Mouse (Mus musculus): ENCODE data around the gene Agbl1. TPM values are rescaled to one million over a fixed set of nuclear protein-coding genes. Genes with fewer than 3 reads are reported as not detected.
A peak's percentile ranks its signal among the peaks of the same experiment; 100 is the strongest.

Gene Agbl1
- polyA plus RNA-seq, 1 experiment from 2014 or later: 0.18 TPM

DNA sequence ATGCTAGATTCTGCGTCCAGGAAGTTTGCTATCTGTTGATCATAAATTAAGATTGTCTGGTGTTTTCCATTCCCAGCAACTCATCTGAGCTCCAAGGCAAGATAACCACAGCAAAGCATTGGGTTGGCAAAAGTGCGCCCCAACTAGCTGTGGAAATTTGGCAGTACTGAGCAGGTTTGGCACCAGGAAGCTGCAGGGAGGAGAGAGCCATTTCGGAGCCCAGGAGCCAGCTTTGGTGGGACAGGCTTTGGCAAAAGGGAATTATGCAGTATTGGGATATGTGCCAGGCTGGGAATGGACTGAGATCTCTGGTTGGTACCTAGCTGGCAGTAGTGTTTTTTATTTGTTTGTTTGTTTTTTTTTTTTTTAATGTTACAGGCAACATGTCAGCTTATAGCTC, 612.5 kb downstream of the Agbl1 start:
- H3K9me3 ChIP-seq: no peaks in the 10 kb centered on the region
- H3K4me3 ChIP-seq: no peak overlapping the region
- no peaks in the 10 kb centered on the region for H3K4me1 ChIP-seq
- no peak overlapping the region for H3K4me2 ChIP-seq
- no peaks in the 10 kb centered on the region for H3K36me3 ChIP-seq
- no peak overlapping the region for H3K27ac ChIP-seq
- H3K9ac ChIP-seq: no peak overlapping the region
- no peak for ATAC-seq (ENCODE audit: insufficient number of reproducible peaks, low FRiP score, low TSS enrichment, low read depth)
- WGBS: 84% methylated on average over 3 of the region's 3 CpGs
- no peaks in the 10 kb centered on the region for H3K27me3 ChIP-seq

DNA sequence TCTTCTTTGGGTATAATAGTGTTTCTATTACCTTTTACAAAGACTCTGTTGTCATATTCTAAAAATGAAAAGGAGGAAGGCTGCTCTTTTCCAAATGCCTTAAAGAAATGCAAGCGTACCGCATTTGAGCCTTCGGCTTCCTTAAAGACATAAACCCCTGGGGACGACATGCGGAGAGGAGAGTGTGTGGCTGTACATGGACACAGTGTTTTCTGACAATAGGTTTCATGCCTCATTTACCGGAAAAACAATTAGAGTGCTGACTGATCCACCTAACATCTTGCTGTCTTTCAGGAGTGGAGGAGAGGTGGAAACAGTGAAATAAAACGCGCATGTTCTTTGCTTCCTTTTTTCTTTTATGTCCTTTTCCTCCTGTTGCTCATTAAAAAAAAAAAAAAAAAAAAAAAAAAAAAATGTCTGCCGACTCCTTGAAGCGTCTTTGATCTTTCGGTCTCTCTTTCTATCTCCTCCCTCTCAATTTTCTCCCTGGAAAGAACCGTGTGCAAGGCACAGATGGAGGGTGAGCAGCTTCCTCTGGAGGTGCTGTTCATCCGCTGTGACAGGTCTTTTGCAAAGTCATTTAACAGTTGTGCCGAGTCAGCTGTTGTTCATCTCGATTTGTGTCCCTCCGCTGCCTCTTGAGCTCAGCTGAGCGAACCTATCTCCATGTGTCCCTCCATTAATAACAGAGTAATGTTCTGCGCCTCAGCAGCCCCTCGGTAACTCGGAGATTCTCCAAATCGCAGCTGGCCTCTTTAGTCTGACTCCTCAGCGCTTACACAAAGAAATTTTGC, 659.9 kb downstream of the Agbl1 start:
- ATAC-seq (ENCODE audit: insufficient number of reproducible peaks, low FRiP score, low TSS enrichment, low read depth): no peak
- Histone ChIP-seq H3K27ac (no peak overlapping the region), H3K4me3 (no peak overlapping the region), H3K9ac (no peak overlapping the region), H3K4me1 (no peaks in the 10 kb centered on the region), H3K36me3 (no peaks in the 10 kb centered on the region), H3K4me2 (0 out of 2 replicates have a peak overlapping the region, but pooled peaks have one; percentile 10), H3K27me3 (no peaks in the 10 kb centered on the region), H3K9me3 (no peaks in the 10 kb centered on the region)
- WGBS: 45% methylated on average over 22 of the region's 22 CpGs

DNA sequence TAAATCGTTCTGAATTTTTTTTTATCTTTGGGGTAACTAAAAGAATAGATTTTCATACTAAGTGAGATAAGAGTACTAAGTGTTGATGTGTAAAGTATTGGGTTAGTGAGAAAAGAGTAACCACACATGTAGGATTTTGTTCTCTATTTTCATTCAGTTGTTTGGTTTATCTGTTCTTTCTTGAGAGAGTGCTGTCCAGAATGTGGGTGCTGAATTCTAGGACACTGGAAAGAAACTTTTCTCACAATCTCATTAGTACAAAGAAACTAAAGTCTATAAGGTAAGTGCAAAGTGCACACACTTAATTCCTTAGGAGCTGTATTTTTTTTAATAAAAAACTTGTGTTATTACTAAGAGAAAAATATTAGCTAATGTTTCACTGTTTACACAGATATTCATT, 674.4 kb downstream of the Agbl1 start:
- no peaks in the 10 kb centered on the region for H3K9me3 ChIP-seq
- H3K4me2 ChIP-seq: no peak overlapping the region
- H3K27ac ChIP-seq: no peak overlapping the region
- no peaks in the 10 kb centered on the region for H3K4me1 ChIP-seq
- H3K27me3 ChIP-seq: no peaks in the 10 kb centered on the region
- no peak overlapping the region for H3K4me3 ChIP-seq
- ATAC-seq (ENCODE audit: insufficient number of reproducible peaks, low FRiP score, low TSS enrichment, low read depth): no peak
- H3K36me3 ChIP-seq: no peaks in the 10 kb centered on the region
- WGBS: 86% methylated on average over 1 of the region's 1 CpGs
- H3K9ac ChIP-seq: no peak overlapping the region

DNA sequence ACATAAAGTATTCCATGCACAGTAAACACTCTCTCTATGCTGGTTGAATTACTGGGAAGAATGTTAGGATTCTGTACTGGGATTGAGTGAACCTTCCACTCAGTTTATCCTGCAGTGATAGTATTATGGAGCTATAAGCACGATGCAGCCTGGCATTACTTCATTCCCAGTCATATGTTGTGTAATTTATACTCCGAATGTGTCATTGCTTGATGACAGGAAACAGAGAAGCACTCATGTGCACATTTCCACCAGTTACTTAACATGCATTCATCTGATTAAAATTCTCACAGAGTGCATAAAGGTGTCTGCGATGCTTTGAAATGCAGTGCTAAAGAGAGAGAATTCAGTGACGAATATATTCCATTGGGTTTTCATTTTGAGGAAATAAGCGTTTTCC, 682.0 kb downstream of the Agbl1 start:
- Histone ChIP-seq H3K4me1 (no peaks in the 10 kb centered on the region), H3K4me3 (no peak overlapping the region), H3K36me3 (no peaks in the 10 kb centered on the region), H3K9ac (no peak overlapping the region), H3K27me3 (no peaks in the 10 kb centered on the region), H3K4me2 (no peak overlapping the region), H3K27ac (no peak overlapping the region), H3K9me3 (no peaks in the 10 kb centered on the region)
- WGBS: 84% methylated on average over 5 of the region's 5 CpGs
- no peak for ATAC-seq (ENCODE audit: insufficient number of reproducible peaks, low FRiP score, low TSS enrichment, low read depth)

DNA sequence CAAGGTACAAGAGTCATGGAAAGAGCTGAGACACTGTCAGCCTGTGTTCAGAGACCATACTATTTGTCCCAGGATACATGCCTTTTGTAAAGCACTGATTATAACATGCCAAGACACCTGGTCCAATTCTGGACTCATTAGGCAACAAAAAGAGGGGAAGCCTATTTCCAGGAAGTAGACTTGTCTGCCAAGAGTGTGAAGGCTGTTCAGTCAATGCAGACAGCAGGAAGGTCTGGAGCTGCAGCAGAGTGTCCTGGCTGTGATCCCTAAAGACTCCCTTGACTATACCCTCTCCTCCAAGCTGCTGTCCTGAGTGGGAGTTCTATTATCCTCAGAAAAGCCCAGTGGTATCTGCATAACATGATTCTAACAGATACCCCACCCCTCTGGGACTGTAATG, 689.2 kb downstream of the Agbl1 start:
- no peak overlapping the region for H3K27ac ChIP-seq
- no peaks in the 10 kb centered on the region for H3K4me1 ChIP-seq
- no peak overlapping the region for H3K4me2 ChIP-seq
- no peak overlapping the region for H3K4me3 ChIP-seq
- H3K9me3 ChIP-seq: no peaks in the 10 kb centered on the region
- H3K36me3 ChIP-seq: no peaks in the 10 kb centered on the region
- no peak for ATAC-seq (ENCODE audit: insufficient number of reproducible peaks, low FRiP score, low TSS enrichment, low read depth)
- H3K27me3 ChIP-seq: no peaks in the 10 kb centered on the region
- no peak overlapping the region for H3K9ac ChIP-seq

DNA sequence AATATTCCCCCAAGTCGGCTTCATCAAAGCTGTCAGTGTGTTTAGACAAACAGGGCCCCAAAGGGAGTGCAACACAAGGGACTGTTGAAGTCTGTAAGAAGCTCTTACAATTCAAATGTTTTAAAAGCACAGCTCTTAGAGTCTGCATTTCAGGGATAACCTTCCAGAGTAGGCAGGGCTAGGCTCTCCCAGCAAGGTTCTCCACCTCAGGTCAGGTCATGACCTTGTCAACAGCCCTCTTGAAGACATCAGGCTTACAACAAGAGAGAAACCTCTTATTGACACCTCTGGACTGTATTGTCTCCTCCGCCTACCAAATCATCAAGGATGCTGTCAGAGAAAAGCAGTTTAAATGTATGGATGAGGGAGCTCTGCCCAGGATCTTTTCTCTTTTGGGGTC, 692.0 kb downstream of the Agbl1 start:
- H3K27ac ChIP-seq: no peak overlapping the region
- no peak for ATAC-seq (ENCODE audit: insufficient number of reproducible peaks, low FRiP score, low TSS enrichment, low read depth)
- H3K9me3 ChIP-seq: no peaks in the 10 kb centered on the region
- WGBS: 67% methylated on average over 2 of the region's 2 CpGs
- H3K36me3 ChIP-seq: no peaks in the 10 kb centered on the region
- H3K4me3 ChIP-seq: no peak overlapping the region
- H3K9ac ChIP-seq: no peak overlapping the region
- H3K4me2 ChIP-seq: no peak overlapping the region
- H3K4me1 ChIP-seq: no peaks in the 10 kb centered on the region
- no peaks in the 10 kb centered on the region for H3K27me3 ChIP-seq

DNA sequence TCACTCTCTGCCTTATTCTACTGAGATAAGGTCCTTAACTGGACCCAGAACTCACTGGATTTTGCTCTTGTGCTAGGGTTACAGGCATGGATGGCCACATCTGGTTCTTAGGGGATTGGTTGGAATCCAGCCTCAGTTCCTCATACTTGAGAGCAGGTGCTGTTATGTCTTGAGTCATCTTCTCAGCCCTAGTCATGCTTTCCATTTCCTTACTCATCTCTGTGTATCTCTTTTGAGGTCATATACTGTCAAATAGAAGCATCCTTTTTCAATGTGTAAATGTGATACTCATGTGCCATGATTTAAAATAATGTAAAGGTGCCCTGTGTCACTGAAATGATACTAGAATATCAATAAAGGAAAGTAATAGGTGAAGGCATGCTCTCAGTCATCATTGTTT, 705.5 kb downstream of the Agbl1 start:
- Histone ChIP-seq H3K4me3 (no peak overlapping the region), H3K36me3 (no peaks in the 10 kb centered on the region), H3K4me2 (no peak overlapping the region), H3K27ac (no peak overlapping the region), H3K27me3 (no peaks in the 10 kb centered on the region), H3K9ac (no peak overlapping the region), H3K9me3 (no peaks in the 10 kb centered on the region), H3K4me1 (no peaks in the 10 kb centered on the region)
- no peak for ATAC-seq (ENCODE audit: insufficient number of reproducible peaks, low FRiP score, low TSS enrichment, low read depth)

DNA sequence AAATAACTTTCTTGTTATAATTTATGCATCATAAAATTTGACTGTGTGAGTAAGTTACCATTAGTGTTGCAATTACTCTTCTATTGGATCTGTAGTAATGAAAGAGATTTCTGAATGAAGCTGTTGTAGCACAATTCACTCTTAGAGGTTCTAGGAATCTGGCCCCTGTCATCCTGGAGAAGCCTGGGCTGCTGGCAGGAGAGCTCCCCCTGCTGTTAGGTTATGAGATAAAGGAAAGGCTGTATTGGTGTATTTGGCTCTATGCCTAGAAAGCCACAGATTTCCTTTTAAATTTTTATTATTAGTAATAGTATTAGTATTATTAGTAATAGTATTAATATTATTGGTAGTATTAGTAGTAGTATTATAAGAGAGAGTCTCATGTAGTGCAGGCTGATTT, 711.8 kb downstream of the Agbl1 start:
- no peaks in the 10 kb centered on the region for H3K9me3 ChIP-seq
- no peak overlapping the region for H3K4me3 ChIP-seq
- no peaks in the 10 kb centered on the region for H3K4me1 ChIP-seq
- ATAC-seq (ENCODE audit: insufficient number of reproducible peaks, low FRiP score, low TSS enrichment, low read depth): no peak
- no peaks in the 10 kb centered on the region for H3K27me3 ChIP-seq
- H3K9ac ChIP-seq: no peak overlapping the region
- no peaks in the 10 kb centered on the region for H3K36me3 ChIP-seq
- no peak overlapping the region for H3K27ac ChIP-seq
- H3K4me2 ChIP-seq: no peak overlapping the region

DNA sequence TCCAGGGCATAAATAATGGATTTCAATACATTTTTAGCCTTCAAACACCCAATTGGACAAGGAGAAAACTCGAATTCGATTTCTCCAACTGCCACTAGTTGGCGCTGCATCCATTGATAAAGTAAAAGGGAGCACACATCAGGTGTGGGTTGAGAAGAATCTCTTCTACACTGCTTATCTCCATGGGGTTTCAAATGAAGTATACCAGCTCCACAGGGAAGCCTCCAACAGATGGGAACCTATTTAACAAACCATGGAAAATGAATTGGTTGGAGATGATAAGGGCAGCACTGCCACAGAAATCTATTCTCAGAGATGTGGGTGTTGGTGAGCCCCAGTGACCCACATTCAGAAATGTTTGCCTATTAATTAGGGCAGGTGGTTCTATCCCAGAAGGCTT, 741.6 kb downstream of the Agbl1 start:
- ATAC-seq (ENCODE audit: insufficient number of reproducible peaks, low FRiP score, low TSS enrichment, low read depth): no peak
- no peaks in the 10 kb centered on the region for H3K27me3 ChIP-seq
- no peak overlapping the region for H3K4me2 ChIP-seq
- H3K27ac ChIP-seq: no peak overlapping the region
- H3K36me3 ChIP-seq: no peaks in the 10 kb centered on the region
- H3K9me3 ChIP-seq: no peaks in the 10 kb centered on the region
- no peak overlapping the region for H3K9ac ChIP-seq
- no peaks in the 10 kb centered on the region for H3K4me1 ChIP-seq
- WGBS: 16% methylated on average over 3 of the region's 3 CpGs
- H3K4me3 ChIP-seq: no peak overlapping the region

DNA sequence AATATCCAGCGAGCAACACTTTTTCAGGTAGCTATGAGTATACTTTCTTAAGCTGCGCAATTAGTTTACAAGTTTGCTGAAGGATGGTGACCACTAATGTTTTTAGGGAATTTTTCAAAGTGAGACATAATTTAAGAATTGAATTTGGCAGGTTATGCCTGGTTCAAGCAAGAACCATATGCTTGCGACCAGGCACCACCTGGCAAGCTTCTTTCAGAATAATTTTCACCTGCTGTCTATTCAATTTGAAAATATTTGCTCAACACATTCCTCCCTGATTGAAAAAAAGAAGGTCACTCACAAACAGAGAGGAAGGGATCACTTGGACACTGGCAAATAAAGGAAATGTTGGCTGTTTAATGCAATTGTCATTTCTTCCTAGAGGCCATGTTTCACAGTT, 779.9 kb downstream of the Agbl1 start:
- no peaks in the 10 kb centered on the region for H3K27me3 ChIP-seq
- no peak for ATAC-seq (ENCODE audit: insufficient number of reproducible peaks, low FRiP score, low TSS enrichment, low read depth)
- no peaks in the 10 kb centered on the region for H3K9me3 ChIP-seq
- no peaks in the 10 kb centered on the region for H3K36me3 ChIP-seq
- no peak overlapping the region for H3K4me3 ChIP-seq
- no peak overlapping the region for H3K9ac ChIP-seq
- no peak overlapping the region for H3K4me2 ChIP-seq
- H3K27ac ChIP-seq: no peak overlapping the region
- H3K4me1 ChIP-seq: no peaks in the 10 kb centered on the region
- 77% methylated on average over 3 of the region's 3 CpGs for WGBS

DNA sequence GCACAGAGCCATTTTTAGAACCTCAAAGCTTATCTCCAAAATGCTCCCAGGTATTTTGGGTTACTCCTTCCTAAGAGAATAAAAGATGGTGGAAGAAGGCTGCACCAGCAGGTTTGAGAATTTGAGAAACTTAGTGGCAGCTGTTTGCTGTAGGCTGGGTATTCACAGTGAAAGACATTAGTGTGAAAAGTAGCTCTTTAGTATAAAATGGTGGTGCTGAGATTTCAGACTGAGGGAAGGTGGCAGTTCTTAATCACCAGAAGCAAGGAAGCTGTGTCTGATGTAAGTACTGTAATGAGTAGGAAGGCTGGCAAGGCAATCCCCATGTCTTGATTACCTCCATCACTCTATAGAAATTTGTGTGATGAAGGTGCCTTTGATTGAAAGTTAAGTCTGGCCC, 799.3 kb downstream of the Agbl1 start:
- H3K4me1 ChIP-seq: no peaks in the 10 kb centered on the region
- no peak overlapping the region for H3K9ac ChIP-seq
- no peak overlapping the region for H3K4me2 ChIP-seq
- ATAC-seq (ENCODE audit: insufficient number of reproducible peaks, low FRiP score, low TSS enrichment, low read depth): no peak
- no peaks in the 10 kb centered on the region for H3K9me3 ChIP-seq
- H3K36me3 ChIP-seq: no peaks in the 10 kb centered on the region
- H3K4me3 ChIP-seq: no peak overlapping the region
- no peaks in the 10 kb centered on the region for H3K27me3 ChIP-seq
- no peak overlapping the region for H3K27ac ChIP-seq

DNA sequence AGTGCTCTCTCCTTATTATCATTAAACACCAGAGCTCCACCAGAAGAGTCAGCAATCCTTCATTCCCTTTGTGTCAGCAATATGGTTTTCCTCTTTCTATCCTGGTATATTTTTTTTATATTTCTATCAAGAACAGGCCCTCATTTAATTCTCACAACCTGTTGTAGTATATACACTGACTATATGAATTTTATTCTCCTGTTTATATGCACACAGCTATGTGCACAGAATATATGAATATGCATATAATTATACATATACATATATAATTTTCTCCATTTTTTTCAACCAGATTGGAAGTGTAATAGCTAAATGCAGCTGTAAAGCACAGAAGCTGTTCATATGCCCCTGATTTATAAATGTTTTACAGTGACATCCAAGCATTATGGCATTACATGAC, 846.3 kb downstream of the Agbl1 start:
- Histone ChIP-seq H3K4me3 (no peak overlapping the region), H3K9me3 (no peaks in the 10 kb centered on the region), H3K27me3 (no peaks in the 10 kb centered on the region), H3K36me3 (no peaks in the 10 kb centered on the region), H3K27ac (no peak overlapping the region), H3K9ac (no peak overlapping the region), H3K4me2 (no peak overlapping the region), H3K4me1 (no peaks in the 10 kb centered on the region)
- ATAC-seq (ENCODE audit: insufficient number of reproducible peaks, low FRiP score, low TSS enrichment, low read depth): no peak

DNA sequence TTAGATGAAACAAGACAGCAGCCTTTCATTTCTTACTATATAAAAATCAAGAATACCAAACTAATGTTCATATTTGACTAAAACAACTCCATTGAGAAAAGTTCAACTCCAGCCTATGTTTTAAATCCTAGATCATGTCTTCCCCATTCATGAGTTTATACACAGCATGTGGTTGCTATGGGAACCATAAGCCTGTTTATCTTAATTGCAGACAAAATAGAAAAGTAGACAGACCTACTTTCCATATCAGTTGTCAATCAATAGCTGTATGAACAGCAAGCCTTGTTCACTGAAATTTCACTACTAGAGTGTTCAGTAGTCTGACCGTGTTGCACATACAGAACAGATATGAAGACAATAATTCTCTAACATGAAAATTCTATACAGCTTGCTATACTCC, 857.6 kb downstream of the Agbl1 start:
- Histone ChIP-seq H3K4me2 (no peak overlapping the region), H3K9ac (no peak overlapping the region), H3K27me3 (no peaks in the 10 kb centered on the region), H3K9me3 (no peaks in the 10 kb centered on the region), H3K36me3 (no peaks in the 10 kb centered on the region), H3K4me3 (no peak overlapping the region), H3K4me1 (no peaks in the 10 kb centered on the region), H3K27ac (no peak overlapping the region)
- ATAC-seq (ENCODE audit: insufficient number of reproducible peaks, low FRiP score, low TSS enrichment, low read depth): no peak
- WGBS: 81% methylated on average over 1 of the region's 1 CpGs

Data from limb, embryonic 15.5 days (tissue).